Mouse (Mus musculus): ENCODE results near the gene Lonrf2.

DNA sequence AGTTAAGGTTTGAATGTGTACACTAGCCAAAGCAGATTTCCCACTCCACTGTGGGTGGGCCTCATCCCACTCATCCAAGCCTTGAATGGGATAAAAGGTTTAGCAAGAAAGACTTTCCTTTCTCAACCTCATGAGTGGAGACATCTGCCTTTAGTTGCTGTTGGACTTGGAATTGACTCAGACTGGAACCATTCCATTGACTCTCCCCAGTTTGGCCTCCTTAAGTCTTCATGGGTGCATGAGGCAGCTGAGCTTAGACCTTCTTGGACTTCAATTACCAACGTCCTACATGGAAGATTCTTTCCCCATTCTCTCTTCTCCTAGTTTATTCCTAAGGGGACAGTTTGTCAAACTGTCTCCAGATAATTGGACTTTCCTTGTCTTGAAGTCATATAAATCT lies 92.6 kb downstream of the Lonrf2 start:
- no peak for TF ChIP-seq CTCF (IDR thresholded peaks at IDR 0.05; ENCODE audit: control insufficient read depth, insufficient read depth, low read length)
- TF ChIP-seq POLR2A (IDR thresholded peaks at IDR 0.05; ENCODE audit: borderline replicate concordance, control insufficient read depth, low read depth, low read length), result no peak

All from bone marrow, adult 2 months (tissue).